Mouse (Mus musculus) stomach, embryonic 14.5 days (tissue): ENCODE results near the gene Serpinb8. TPM values are rescaled to one million over a fixed set of nuclear protein-coding genes. Genes with fewer than 3 reads are reported as not detected.

Source experiments
- ATAC-seq: fragments of 200-750 bp; cut with Nextera tagmentation; 2 replicates; pipeline ENCODE4 v1.8.0; 2017; ENCODE audit warnings: low read depth, moderate TSS enrichment; ENCODE audit not compliant: insufficient number of reproducible peaks, insufficient read depth, low FRiP score
- H3K27ac ChIP-seq: fragments of 300-500 bp; sonication (generic); 2 replicates; pipeline ENCODE4 v1.5.1; 2014; ENCODE audit warnings: mild to moderate bottlenecking, low read length, moderate library complexity, mixed read lengths
- H3K27me3 ChIP-seq: fragments of 300-500 bp; sonication (generic); 2 replicates; pipeline ENCODE4 v1.6.1; 2014; ENCODE audit warnings: low read length, control low read depth, mixed read lengths; ENCODE audit not compliant: control insufficient read depth, insufficient read depth
- H3K36me3 ChIP-seq: fragments of 300-500 bp; sonication (generic); 2 replicates; pipeline ENCODE4 v1.6.1; 2014; ENCODE audit warnings: mild to moderate bottlenecking, control low read depth, low read length, moderate library complexity, mixed read lengths; ENCODE audit not compliant: control insufficient read depth, insufficient read depth
- H3K4me1 ChIP-seq: fragments of 300-500 bp; sonication (generic); 2 replicates; pipeline ENCODE4 v1.6.1; 2014; ENCODE audit warnings: low read length, control low read depth, mixed read lengths; ENCODE audit not compliant: control insufficient read depth, insufficient read depth
- H3K4me2 ChIP-seq: fragments of 300-500 bp; sonication (generic); replicated peaks from 2 replicates; pipeline ENCODE4 v1.6.1; 2014; ENCODE audit warnings: low read depth, low read length, control low read depth
- H3K4me3 ChIP-seq: fragments of 300-500 bp; sonication (generic); 2 replicates; pipeline ENCODE4 v1.5.1; 2014; ENCODE audit warnings: low read depth, low read length, control low read depth
- H3K9ac ChIP-seq: fragments of 300-500 bp; sonication (generic); replicated peaks from 2 replicates; pipeline ENCODE4 v1.6.1; 2014; ENCODE audit warnings: low read depth, mild to moderate bottlenecking, control low read depth, low read length, moderate library complexity, mixed read lengths
- H3K9me3 ChIP-seq: fragments of 300-500 bp; sonication (generic); 2 replicates; pipeline ENCODE4 v1.6.1; 2016; ENCODE audit warnings: low read depth, low read length, control low read depth; ENCODE audit not compliant: control insufficient read depth
- whole genome bisulfite sequencing: fragments of 180-500 bp; shearing (Covaris S2); extraction: QIAGEN DNeasy Blood & Tissue Kit; methylation state at CpG from one replicate; pipeline ENCODE4 v1.1.7; 2014; 5-methylcytosine and 5-hydroxymethylcytosine counted together
- polyA plus RNA-seq: library from polyadenylated mRNA; unstranded; fragments of >200 nt; fragmentation: Nextera tagmentation; extraction: Ambion mirVana; gene quantifications from 2 replicates; pipeline ENCODE4 v1.2.1, GENCODE M21; 2014

Gene Serpinb8
- polyA plus RNA-seq, 1 experiment from 2014 or later, result 3.0 TPM

DNA sequence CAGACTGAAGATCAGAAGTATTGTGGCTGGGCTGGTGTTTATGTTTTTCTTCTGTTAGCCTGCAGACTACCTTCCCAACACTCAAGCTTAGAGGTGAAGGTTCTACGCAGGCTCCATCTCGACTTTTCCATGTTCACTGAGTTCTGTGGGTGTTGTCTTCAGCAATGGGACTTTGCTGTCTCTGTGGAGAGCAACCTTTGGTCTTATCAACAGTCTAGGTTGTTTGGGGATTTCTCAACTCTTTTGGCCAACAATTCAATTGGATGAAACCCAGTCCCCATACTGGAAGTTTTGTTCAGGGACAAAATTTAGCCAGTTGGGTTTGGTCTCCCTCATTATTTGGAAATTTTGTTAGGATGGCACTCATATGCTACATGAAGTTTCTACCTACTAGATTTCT, 24.3 kb downstream of the Serpinb8 start:
- H3K27me3 ChIP-seq, result no peaks in the 10 kb centered on the region
- 89% methylated on average over 2 of the region's 2 CpGs for WGBS
- H3K27ac ChIP-seq, result no peak overlapping the region
- no peak overlapping the region for H3K4me2 ChIP-seq
- no peak overlapping the region for H3K9ac ChIP-seq
- no peak for ATAC-seq
- H3K36me3 ChIP-seq, result no peaks in the 10 kb centered on the region
- no peak overlapping the region for H3K4me3 ChIP-seq
- no peaks in the 10 kb centered on the region for H3K9me3 ChIP-seq
- H3K4me1 ChIP-seq, result no peaks in the 10 kb centered on the region

GRCm38 (mm10) chr1:107622017-107622416, 32.2 kb downstream of the Serpinb8 start:
- ATAC-seq, result no peak
- no peak overlapping the region for H3K4me3 ChIP-seq
- no peaks in the 10 kb centered on the region for H3K4me1 ChIP-seq
- no peaks in the 10 kb centered on the region for H3K9me3 ChIP-seq
- no peaks in the 10 kb centered on the region for H3K36me3 ChIP-seq
- WGBS, result 57% methylated on average over 4 of the region's 4 CpGs
- no peak overlapping the region for H3K27ac ChIP-seq
- no peaks in the 10 kb centered on the region for H3K27me3 ChIP-seq
- no peak overlapping the region for H3K9ac ChIP-seq
- H3K4me2 ChIP-seq, result no peak overlapping the region

- no peak for ATAC-seq
- Histone ChIP-seq H3K36me3 (no peaks in the 10 kb centered on the region), H3K4me2 (no peak overlapping the region), H3K27ac (no peak overlapping the region), H3K9ac (no peak overlapping the region), H3K9me3 (no peaks in the 10 kb centered on the region), H3K4me3 (no peak overlapping the region), H3K4me1 (no peaks in the 10 kb centered on the region), H3K27me3 (no peaks in the 10 kb centered on the region)
- WGBS, result 29% methylated on average over 4 of the region's 4 CpGs
Measured at GRCm38 (mm10) chr1:107635936-107636335, 46.1 kb downstream of the Serpinb8 start.

DNA sequence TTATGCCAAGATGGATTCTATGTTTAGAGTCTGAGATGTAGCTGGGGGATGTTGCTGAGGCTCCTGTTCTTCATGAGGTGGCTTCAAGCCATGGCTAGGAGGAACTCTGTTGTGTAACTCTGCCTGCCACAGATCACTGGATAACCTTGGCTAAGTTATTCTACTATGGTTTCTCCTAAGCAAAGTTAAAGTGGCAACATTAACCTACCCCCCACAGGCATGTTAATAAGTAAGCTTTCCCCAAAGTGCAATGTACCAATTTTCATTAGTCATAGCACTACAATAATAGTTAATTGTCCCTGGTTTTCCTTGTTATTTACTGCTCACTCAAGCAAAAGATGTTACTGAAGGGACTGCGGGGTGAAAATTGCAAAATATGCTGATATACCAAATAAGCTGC, 48.2 kb downstream of the Serpinb8 start:
- Histone ChIP-seq H3K9me3 (no peaks in the 10 kb centered on the region), H3K4me3 (no peak overlapping the region), H3K9ac (no peak overlapping the region), H3K36me3 (no peaks in the 10 kb centered on the region), H3K4me2 (no peak overlapping the region), H3K4me1 (no peaks in the 10 kb centered on the region), H3K27me3 (no peaks in the 10 kb centered on the region), H3K27ac (no peak overlapping the region)
- ATAC-seq, result no peak
- 91% methylated on average over 1 of the region's 1 CpGs for WGBS

- H3K9me3 ChIP-seq, result no peaks in the 10 kb centered on the region
- no peak overlapping the region for H3K4me3 ChIP-seq
- no peak for ATAC-seq
- no peaks in the 10 kb centered on the region for H3K36me3 ChIP-seq
- no peak overlapping the region for H3K4me2 ChIP-seq
- no peaks in the 10 kb centered on the region for H3K4me1 ChIP-seq
- H3K9ac ChIP-seq, result no peak overlapping the region
- H3K27ac ChIP-seq, result no peak overlapping the region
- 78% methylated on average over 3 of the region's 3 CpGs for WGBS
- H3K27me3 ChIP-seq, result no peaks in the 10 kb centered on the region
Measured at GRCm38 (mm10) chr1:107638459-107638858, 48.7 kb downstream of the Serpinb8 start.

DNA sequence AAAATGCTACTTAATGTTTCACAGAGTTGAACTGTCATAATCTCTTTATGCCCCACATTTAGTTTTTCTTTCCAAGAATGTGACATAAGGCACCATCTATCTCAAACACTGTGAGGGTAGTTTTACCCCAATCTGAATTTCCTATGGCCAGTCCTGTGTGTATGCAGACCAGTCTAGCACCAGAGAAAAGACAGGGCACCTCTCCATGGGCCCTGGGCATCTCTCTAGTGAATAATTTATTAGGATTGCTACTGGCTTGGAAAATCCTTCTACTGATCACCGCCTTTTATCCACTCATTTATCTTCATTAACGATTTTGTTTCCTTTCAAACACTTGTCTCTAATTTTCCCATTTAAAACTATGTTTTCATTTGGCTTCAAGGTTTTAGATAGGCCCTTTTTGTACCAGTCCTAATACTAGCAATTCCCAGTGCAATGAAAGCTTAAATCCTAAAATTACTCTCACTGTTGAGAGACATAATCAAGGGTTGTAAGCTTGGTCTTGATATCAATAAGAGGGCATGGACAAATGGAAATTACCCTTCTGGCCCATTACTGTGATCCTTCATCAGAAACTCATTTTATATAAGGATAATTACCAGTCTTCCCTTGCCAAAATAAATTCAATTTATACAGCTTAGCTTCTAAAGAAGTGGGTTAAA, 52.8 kb downstream of the Serpinb8 start:
- Histone ChIP-seq H3K4me2 (no peak overlapping the region), H3K4me1 (no peaks in the 10 kb centered on the region), H3K9me3 (no peaks in the 10 kb centered on the region), H3K27me3 (no peaks in the 10 kb centered on the region), H3K4me3 (no peak overlapping the region), H3K36me3 (no peaks in the 10 kb centered on the region), H3K27ac (no peak overlapping the region), H3K9ac (no peak overlapping the region)
- no peak for ATAC-seq
- WGBS, result 68% methylated on average over 2 of the region's 2 CpGs

DNA sequence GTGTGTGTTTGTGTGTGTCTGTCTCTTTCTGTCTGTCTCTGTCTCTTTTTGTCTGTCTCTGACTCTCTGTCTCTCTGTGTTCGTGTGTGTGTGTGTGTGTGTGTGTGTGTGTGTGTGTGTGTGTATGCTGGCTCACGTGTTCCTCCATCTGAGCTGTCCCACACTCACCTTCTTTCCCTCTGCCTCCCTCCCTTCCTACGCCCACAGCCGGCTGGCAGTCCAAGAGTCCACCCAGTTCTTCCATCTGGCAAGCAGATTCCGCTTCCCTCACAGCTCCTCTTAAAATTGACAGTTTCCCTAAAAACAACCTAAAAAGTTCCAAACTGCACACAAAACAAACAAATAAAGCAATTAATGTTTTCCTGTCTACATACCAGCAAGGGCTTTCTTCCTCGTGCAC, 55.3 kb downstream of the Serpinb8 start:
- H3K27ac ChIP-seq, result no peak overlapping the region
- H3K9me3 ChIP-seq, result no peaks in the 10 kb centered on the region
- no peak for ATAC-seq
- no peaks in the 10 kb centered on the region for H3K4me1 ChIP-seq
- no peaks in the 10 kb centered on the region for H3K27me3 ChIP-seq
- no peak overlapping the region for H3K9ac ChIP-seq
- WGBS, result 73% methylated on average over 6 of the region's 6 CpGs
- no peak overlapping the region for H3K4me3 ChIP-seq
- no peak overlapping the region for H3K4me2 ChIP-seq
- H3K36me3 ChIP-seq, result no peaks in the 10 kb centered on the region

- Histone ChIP-seq H3K4me2 (no peak overlapping the region), H3K4me3 (no peak overlapping the region), H3K36me3 (no peaks in the 10 kb centered on the region), H3K9me3 (no peaks in the 10 kb centered on the region), H3K4me1 (no peaks in the 10 kb centered on the region), H3K27ac (no peak overlapping the region), H3K27me3 (no peaks in the 10 kb centered on the region), H3K9ac (no peak overlapping the region)
- WGBS, result 55% methylated on average over 2 of the region's 2 CpGs
- no peak for ATAC-seq
Measured at GRCm38 (mm10) chr1:107657689-107658088, 67.9 kb downstream of the Serpinb8 start.
